Mouse (Mus musculus) liver, embryonic 13.5 days (tissue): ENCODE measurements around the gene Hmcn1. TPM values are rescaled to one million over a fixed set of nuclear protein-coding genes. Genes with fewer than 3 reads are reported as not detected.

Source experiments
- ATAC-seq: fragments of 200-750 bp; cut with Nextera tagmentation; 2 replicates; pipeline ENCODE4 v1.8.0; 2017; ENCODE audit warnings: low read depth, mild to moderate bottlenecking, moderate number of reproducible peaks, moderate library complexity
- DNase-seq: peaks from one replicate; pipeline ENCODE4 v3.0.0; 2022
- H3K27ac ChIP-seq: fragments of 300-500 bp; sonication (generic); 2 replicates; pipeline ENCODE4 v1.5.1; 2015; ENCODE audit warnings: moderate library complexity, mild to moderate bottlenecking, inconsistent platforms
- H3K27me3 ChIP-seq: fragments of 300-500 bp; sonication (generic); 2 replicates; pipeline ENCODE4 v1.6.1; 2015; ENCODE audit warnings: mild to moderate bottlenecking, inconsistent platforms
- H3K36me3 ChIP-seq: fragments of 300-500 bp; sonication (generic); 2 replicates; pipeline ENCODE4 v1.6.1; 2015; ENCODE audit warnings: mild to moderate bottlenecking, inconsistent platforms
- H3K4me1 ChIP-seq: fragments of 300-500 bp; sonication (generic); replicated peaks from 2 replicates; pipeline ENCODE4 v1.6.1; 2015; ENCODE audit warnings: inconsistent platforms
- H3K4me2 ChIP-seq: fragments of 300-500 bp; sonication (generic); 2 replicates; pipeline ENCODE4 v1.6.1; 2015; ENCODE audit warnings: inconsistent platforms, mild to moderate bottlenecking, moderate library complexity
- H3K4me3 ChIP-seq: fragments of 300-500 bp; sonication (generic); replicated peaks from 2 replicates; pipeline ENCODE4 v1.5.1; 2015; ENCODE audit warnings: mild to moderate bottlenecking, inconsistent platforms
- H3K9ac ChIP-seq: fragments of 300-500 bp; sonication (generic); 2 replicates; pipeline ENCODE4 v1.6.1; 2015; ENCODE audit warnings: mild to moderate bottlenecking, inconsistent platforms
- H3K9me3 ChIP-seq: fragments of 300-500 bp; sonication (generic); replicated peaks from 2 replicates; pipeline ENCODE4 v1.6.1; 2016; ENCODE audit warnings: inconsistent platforms
- WGBS: fragments of 180-500 bp; shearing (Covaris S2); methylation state at CpG from one replicate; pipeline ENCODE4 v1.1.7; 2015; ENCODE audit not compliant: insufficient replicate concordance; 5-methylcytosine and 5-hydroxymethylcytosine counted together
- polyA plus RNA-seq: library from polyadenylated mRNA; unstranded; fragments of >200 nt; fragmentation: Nextera tagmentation; extraction: Ambion mirVana; gene quantifications from 2 replicates; pipeline ENCODE4 v1.2.1, GENCODE M21; 2015

The Hmcn1 gene
- 1.9 and 2.6 TPM in 2 replicates for polyA plus RNA-seq

- peak within 1 kb of the TSS; percentile 63 for H3K4me2 ChIP-seq
- peak within 1 kb of the TSS; percentile 51 for H3K9ac ChIP-seq
- peaks cover 3% of the 10 kb centered on the region; the same call in 1 of the 2 replicates for H3K4me1 ChIP-seq
- H3K27ac ChIP-seq = no peak within 1 kb of the TSS
- under 1% methylated on average over 38 of the region's 38 CpGs for WGBS
- ATAC-seq (peak; percentile 65), DNase-seq (peak; percentile 9)
- H3K9me3 ChIP-seq = no peaks in the 10 kb centered on the region
- no peaks in the 10 kb centered on the region for H3K36me3 ChIP-seq
- peaks cover 25% of the 10 kb centered on the region for H3K27me3 ChIP-seq
- H3K4me3 ChIP-seq = peak within 1 kb of the TSS; percentile 50
Measured at GRCm38 (mm10) chr1:150993162-150994064, at the start of gene Hmcn1. Hmcn1 (minus strand) TSS chr1:150993435.

- WGBS = 18% methylated on average over 18 of the region's 18 CpGs
- peak overlapping the region; percentile 53 for H3K4me2 ChIP-seq
- ATAC-seq = peak; percentile 59; the same call in 1 of the 2 replicates
- no peaks in the 10 kb centered on the region; the same call in 1 of the 2 replicates for H3K27me3 ChIP-seq
- H3K36me3 ChIP-seq = no peaks in the 10 kb centered on the region
- H3K9me3 ChIP-seq = no peaks in the 10 kb centered on the region
- peak overlapping the region; percentile 47; the same call in 1 of the 2 replicates for H3K27ac ChIP-seq
- no peak for DNase-seq
- H3K4me1 ChIP-seq = peaks cover 14% of the 10 kb centered on the region
- H3K4me3 ChIP-seq = peak overlapping the region; percentile 12
- H3K9ac ChIP-seq = peak overlapping the region; percentile 13; the same call in 1 of the 2 replicates
Measured at GRCm38 (mm10) chr1:151040945-151041649, 47.9 kb upstream of the Hmcn1 start.

GRCm38 (mm10) chr1:151040290-151040689 is 47.1 kb upstream of the Hmcn1 start:
- no peak overlapping the region for H3K9ac ChIP-seq
- peaks cover 16% of the 10 kb centered on the region for H3K4me1 ChIP-seq
- DNase-seq (no peak), ATAC-seq (no peak)
- no peak overlapping the region for H3K4me3 ChIP-seq
- H3K9me3 ChIP-seq = no peaks in the 10 kb centered on the region
- H3K27me3 ChIP-seq = no peaks in the 10 kb centered on the region; the same call in 1 of the 2 replicates
- H3K27ac ChIP-seq = no peak overlapping the region
- no peaks in the 10 kb centered on the region for H3K36me3 ChIP-seq
- peak overlapping the region; percentile 53 for H3K4me2 ChIP-seq
- WGBS = 15% methylated on average over 7 of the region's 7 CpGs

GRCm38 (mm10) chr1:151039189-151039588 is 46.0 kb upstream of the Hmcn1 start:
- Histone ChIP-seq H3K27me3 (no peaks in the 10 kb centered on the region; the same call in 1 of the 2 replicates), H3K36me3 (no peaks in the 10 kb centered on the region), H3K9ac (no peak overlapping the region), H3K27ac (no peak overlapping the region), H3K4me3 (no peak overlapping the region), H3K4me2 (no peak overlapping the region), H3K4me1 (peaks cover 18% of the 10 kb centered on the region), H3K9me3 (no peaks in the 10 kb centered on the region)
- DNase-seq (no peak), ATAC-seq (no peak)
- 43% methylated on average over 4 of the region's 4 CpGs for WGBS

- H3K4me2 ChIP-seq = no peak overlapping the region
- DNase-seq (no peak), ATAC-seq (no peak)
- H3K27me3 ChIP-seq = no peaks in the 10 kb centered on the region; the same call in 1 of the 2 replicates
- no peaks in the 10 kb centered on the region for H3K36me3 ChIP-seq
- no peaks in the 10 kb centered on the region for H3K9me3 ChIP-seq
- H3K27ac ChIP-seq = no peak overlapping the region
- peaks cover 18% of the 10 kb centered on the region for H3K4me1 ChIP-seq
- no peak overlapping the region for H3K9ac ChIP-seq
- no peak overlapping the region for H3K4me3 ChIP-seq
- 66% methylated on average over 8 of the region's 8 CpGs for WGBS
Measured at GRCm38 (mm10) chr1:151038566-151038965, 45.3 kb upstream of the Hmcn1 start.

- no peak overlapping the region for H3K4me2 ChIP-seq
- H3K9ac ChIP-seq = no peak overlapping the region
- no peak overlapping the region for H3K27ac ChIP-seq
- H3K4me1 ChIP-seq = peaks cover 22% of the 10 kb centered on the region
- H3K9me3 ChIP-seq = no peaks in the 10 kb centered on the region
- no peak for ATAC-seq
- no peak overlapping the region for H3K4me3 ChIP-seq
- H3K27me3 ChIP-seq = no peaks in the 10 kb centered on the region
- 63% methylated on average over 15 of the region's 15 CpGs for WGBS
- DNase-seq = no peak
- H3K36me3 ChIP-seq = no peaks in the 10 kb centered on the region
Measured at GRCm38 (mm10) chr1:151036405-151036985, 43.3 kb upstream of the Hmcn1 start.

- DNase-seq (no peak), ATAC-seq (no peak)
- H3K36me3 ChIP-seq = no peaks in the 10 kb centered on the region
- H3K4me2 ChIP-seq = no peak overlapping the region
- no peaks in the 10 kb centered on the region for H3K9me3 ChIP-seq
- H3K4me3 ChIP-seq = no peak overlapping the region
- no peak overlapping the region for H3K27ac ChIP-seq
- WGBS = 56% methylated on average over 3 of the region's 3 CpGs
- H3K4me1 ChIP-seq = peaks cover 15% of the 10 kb centered on the region
- no peaks in the 10 kb centered on the region for H3K27me3 ChIP-seq
- H3K9ac ChIP-seq = no peak overlapping the region
Measured at GRCm38 (mm10) chr1:151035766-151036165, 42.5 kb upstream of the Hmcn1 start.

GRCm38 (mm10) chr1:151034993-151035592 is 41.9 kb upstream of the Hmcn1 start:
- Histone ChIP-seq H3K27me3 (no peaks in the 10 kb centered on the region), H3K9me3 (no peaks in the 10 kb centered on the region), H3K27ac (no peak overlapping the region), H3K9ac (no peak overlapping the region), H3K4me3 (no peak overlapping the region), H3K4me1 (peaks cover 8% of the 10 kb centered on the region), H3K36me3 (no peaks in the 10 kb centered on the region), H3K4me2 (no peak overlapping the region)
- under 1% methylated on average over 5 of the region's 5 CpGs for WGBS
- 0 out of 2 replicates have a peak, but pooled peaks have one; percentile 48 for ATAC-seq
- peak; percentile 15 for DNase-seq

- ATAC-seq (no peak), DNase-seq (no peak)
- Histone ChIP-seq H3K27ac (no peak overlapping the region), H3K9ac (no peak overlapping the region), H3K4me3 (no peak overlapping the region), H3K4me2 (no peak overlapping the region), H3K9me3 (no peaks in the 10 kb centered on the region), H3K36me3 (no peaks in the 10 kb centered on the region), H3K4me1 (peaks cover 7% of the 10 kb centered on the region), H3K27me3 (no peaks in the 10 kb centered on the region)
Measured at GRCm38 (mm10) chr1:151033291-151033690, 40.1 kb upstream of the Hmcn1 start.

- Histone ChIP-seq H3K27me3 (no peaks in the 10 kb centered on the region), H3K9ac (no peak overlapping the region), H3K36me3 (no peaks in the 10 kb centered on the region), H3K9me3 (no peaks in the 10 kb centered on the region), H3K4me3 (no peak overlapping the region), H3K4me2 (no peak overlapping the region), H3K27ac (no peak overlapping the region), H3K4me1 (peaks cover 7% of the 10 kb centered on the region)
- 71% methylated on average over 10 of the region's 10 CpGs for WGBS
- DNase-seq (no peak), ATAC-seq (no peak)
Measured at GRCm38 (mm10) chr1:151031581-151031980, 38.3 kb upstream of the Hmcn1 start.

GRCm38 (mm10) chr1:151031086-151031485 is 37.9 kb upstream of the Hmcn1 start:
- DNase-seq = no peak
- no peak for ATAC-seq
- H3K27me3 ChIP-seq = no peaks in the 10 kb centered on the region
- WGBS = 70% methylated on average over 8 of the region's 8 CpGs
- no peak overlapping the region for H3K4me2 ChIP-seq
- H3K4me1 ChIP-seq = peaks cover 7% of the 10 kb centered on the region
- H3K9me3 ChIP-seq = no peaks in the 10 kb centered on the region
- no peak overlapping the region for H3K4me3 ChIP-seq
- H3K27ac ChIP-seq = no peak overlapping the region
- H3K36me3 ChIP-seq = no peaks in the 10 kb centered on the region
- H3K9ac ChIP-seq = no peak overlapping the region
